Mouse (Mus musculus) limb, embryonic 15.5 days (tissue): ENCODE measurements around the gene Ubtd2. TPM values are rescaled to one million over a fixed set of nuclear protein-coding genes. Genes with fewer than 3 reads are reported as not detected.
A peak's percentile ranks its signal among the peaks of the same experiment; 100 is the strongest.

Experiments
- ATAC-seq: fragments of 200-750 bp; cut with Nextera tagmentation; 2 replicates; pipeline ENCODE4 v1.8.0; 2017; ENCODE audit warnings: low read depth, moderate TSS enrichment; ENCODE audit not compliant: insufficient number of reproducible peaks, low FRiP score, low TSS enrichment
- H3K27ac ChIP-seq: fragments of 300-500 bp; sonication (generic); 2 replicates; pipeline ENCODE4 v1.5.1; 2015; ENCODE audit warnings: moderate library complexity, mild to moderate bottlenecking, inconsistent platforms
- H3K27me3 ChIP-seq: fragments of 300-500 bp; sonication (generic); 2 replicates; pipeline ENCODE4 v1.6.1; 2015; ENCODE audit warnings: inconsistent platforms
- H3K36me3 ChIP-seq: fragments of 300-500 bp; sonication (generic); 2 replicates; pipeline ENCODE4 v1.6.1; 2015; ENCODE audit warnings: inconsistent platforms
- H3K4me1 ChIP-seq: fragments of 300-500 bp; sonication (generic); 2 replicates; pipeline ENCODE4 v1.6.1; 2015; ENCODE audit warnings: inconsistent platforms
- H3K4me2 ChIP-seq: fragments of 300-500 bp; sonication (generic); 2 replicates; pipeline ENCODE4 v1.6.1; 2015; ENCODE audit warnings: mild to moderate bottlenecking, inconsistent platforms
- H3K4me3 ChIP-seq: fragments of 300-500 bp; sonication (generic); 2 replicates; pipeline ENCODE4 v1.5.1; 2015; ENCODE audit warnings: mild to moderate bottlenecking, inconsistent platforms
- H3K9ac ChIP-seq: fragments of 300-500 bp; sonication (generic); 2 replicates; pipeline ENCODE4 v1.6.1; 2015; ENCODE audit warnings: inconsistent platforms
- H3K9me3 ChIP-seq: fragments of 300-500 bp; sonication (generic); 2 replicates; pipeline ENCODE4 v1.6.1; 2016; ENCODE audit warnings: inconsistent platforms
- WGBS: fragments of 180-500 bp; shearing (Covaris S2); methylation state at CpG from one replicate; pipeline ENCODE4 v1.1.7; 2015; 5-methylcytosine and 5-hydroxymethylcytosine counted together
- polyA plus RNA-seq: library from polyadenylated mRNA; unstranded; fragments of >200 nt; fragmentation: Nextera tagmentation; extraction: Ambion mirVana; gene quantifications from 2 replicates; pipeline ENCODE4 v1.2.1, GENCODE M21; 2015

Ubtd2 gene
- polyA plus RNA-seq, 1 experiment from 2014 or later: 97.1 TPM

GRCm38 (mm10) chr11:32560015-32560770 is 105.0 kb downstream of the Ubtd2 start:
- H3K27me3 ChIP-seq: no peaks in the 10 kb centered on the region
- 88% methylated on average over 12 of the region's 12 CpGs for WGBS
- peaks cover 31% of the 10 kb centered on the region for H3K4me1 ChIP-seq
- H3K9me3 ChIP-seq: no peaks in the 10 kb centered on the region
- no peak overlapping the region for H3K9ac ChIP-seq
- no peak overlapping the region for H3K27ac ChIP-seq
- H3K36me3 ChIP-seq: no peaks in the 10 kb centered on the region
- no peak for ATAC-seq
- no peak overlapping the region for H3K4me3 ChIP-seq
- H3K4me2 ChIP-seq: no peak overlapping the region

DNA sequence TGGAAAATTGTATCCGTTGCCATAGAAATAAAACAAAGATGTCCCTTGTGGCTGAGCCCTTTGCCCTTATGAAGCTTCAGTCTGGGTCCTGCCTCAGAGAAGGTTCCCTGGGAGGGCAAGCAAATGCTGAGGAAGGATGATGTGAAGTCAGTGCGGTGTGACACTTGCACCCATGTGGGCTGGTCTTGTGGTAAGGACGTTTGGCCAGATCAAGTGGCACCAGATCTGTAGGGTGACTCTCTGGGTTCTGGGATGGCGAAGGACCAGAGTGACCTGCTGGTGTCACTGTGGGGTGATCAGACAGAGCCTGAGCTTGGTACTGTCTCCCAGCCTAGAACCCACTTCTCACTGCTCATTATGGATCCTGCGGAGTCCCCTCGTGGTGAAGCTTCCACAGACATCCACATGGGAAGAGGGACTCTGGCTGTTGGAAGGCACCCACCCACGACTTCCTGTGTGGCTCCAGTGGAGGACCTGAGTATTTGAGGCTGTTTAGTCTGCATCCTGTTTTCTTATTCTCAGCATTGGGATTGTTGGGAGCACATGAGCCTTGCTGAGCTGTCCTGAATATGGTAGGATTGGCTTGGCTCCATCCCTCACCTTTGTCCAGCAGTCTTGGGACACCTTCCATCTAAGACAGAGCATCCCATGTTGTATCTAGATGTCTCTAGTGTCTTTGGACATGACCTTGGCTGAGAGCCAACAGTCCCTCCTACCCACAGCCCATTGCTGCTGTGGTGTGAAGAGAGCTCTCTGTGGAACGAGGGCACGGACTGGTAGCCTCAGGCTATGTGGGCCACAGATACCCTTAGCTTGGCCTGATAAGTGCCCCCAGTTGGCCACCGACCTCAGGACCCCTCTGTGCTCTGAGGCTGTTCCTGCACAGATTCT is 106.5 kb downstream of the Ubtd2 start:
- no peaks in the 10 kb centered on the region for H3K9me3 ChIP-seq
- no peak overlapping the region for H3K9ac ChIP-seq
- WGBS: 76% methylated on average over 10 of the region's 10 CpGs
- H3K4me3 ChIP-seq: no peak overlapping the region
- peaks cover 35% of the 10 kb centered on the region for H3K4me1 ChIP-seq
- H3K36me3 ChIP-seq: no peaks in the 10 kb centered on the region
- no peak for ATAC-seq
- H3K27ac ChIP-seq: no peak overlapping the region
- H3K27me3 ChIP-seq: no peaks in the 10 kb centered on the region
- no peak overlapping the region for H3K4me2 ChIP-seq

- ATAC-seq: no peak
- no peak overlapping the region for H3K9ac ChIP-seq
- peaks cover 35% of the 10 kb centered on the region for H3K4me1 ChIP-seq
- H3K27ac ChIP-seq: no peak overlapping the region
- no peaks in the 10 kb centered on the region for H3K36me3 ChIP-seq
- no peaks in the 10 kb centered on the region for H3K27me3 ChIP-seq
- no peak overlapping the region for H3K4me2 ChIP-seq
- H3K9me3 ChIP-seq: no peaks in the 10 kb centered on the region
- 75% methylated on average over 5 of the region's 5 CpGs for WGBS
- H3K4me3 ChIP-seq: no peak overlapping the region
Measured at GRCm38 (mm10) chr11:32562706-32563105, 107.5 kb downstream of the Ubtd2 start.

DNA sequence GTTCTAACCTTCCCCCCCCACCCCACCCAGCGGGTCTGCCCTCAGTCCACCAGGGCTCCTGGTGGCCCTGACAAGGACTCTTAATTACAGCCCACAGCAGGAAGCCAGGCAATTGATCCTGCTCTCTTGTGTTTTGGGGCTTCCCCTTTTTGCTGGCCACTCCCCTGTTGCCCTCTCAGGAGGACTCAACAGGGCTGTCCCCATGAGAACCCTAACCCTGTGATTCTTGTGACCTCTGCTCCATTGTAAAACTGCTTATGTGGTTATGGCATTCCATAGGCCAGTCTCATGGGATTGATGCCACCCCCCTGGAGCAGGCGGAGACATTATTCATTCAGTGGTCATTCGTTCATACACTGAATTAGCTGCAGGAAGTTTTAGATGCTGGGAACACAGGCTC is 108.5 kb downstream of the Ubtd2 start:
- 60% methylated on average over 3 of the region's 3 CpGs for WGBS
- H3K9me3 ChIP-seq: no peaks in the 10 kb centered on the region
- no peaks in the 10 kb centered on the region for H3K36me3 ChIP-seq
- H3K4me1 ChIP-seq: peaks cover 32% of the 10 kb centered on the region
- H3K4me3 ChIP-seq: no peak overlapping the region
- H3K27ac ChIP-seq: no peak overlapping the region
- no peak for ATAC-seq
- H3K27me3 ChIP-seq: no peaks in the 10 kb centered on the region
- H3K9ac ChIP-seq: no peak overlapping the region
- no peak overlapping the region for H3K4me2 ChIP-seq

DNA sequence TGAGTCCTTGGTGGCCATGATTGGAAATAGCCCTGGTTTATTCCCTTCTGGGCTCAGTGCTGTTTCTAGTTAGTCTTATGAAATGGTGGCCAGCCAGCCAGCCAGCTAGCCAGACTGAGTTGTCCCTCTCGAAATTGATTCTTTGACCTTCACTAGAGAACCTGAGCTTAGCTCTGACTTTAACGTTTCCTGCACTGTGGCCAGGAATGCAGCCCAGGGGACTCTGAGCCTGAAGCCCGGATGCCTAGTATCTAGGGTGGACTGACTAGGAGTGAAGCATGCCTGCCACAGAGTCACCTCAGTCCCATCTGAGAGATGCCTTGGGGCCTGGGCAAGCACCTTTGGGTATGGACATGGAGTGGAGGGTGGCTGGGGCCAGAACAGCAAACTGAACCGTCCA is 109.5 kb downstream of the Ubtd2 start:
- no peaks in the 10 kb centered on the region for H3K9me3 ChIP-seq
- H3K4me2 ChIP-seq: no peak overlapping the region
- peaks cover 31% of the 10 kb centered on the region for H3K4me1 ChIP-seq
- H3K9ac ChIP-seq: no peak overlapping the region
- H3K36me3 ChIP-seq: no peaks in the 10 kb centered on the region
- peak overlapping the region; percentile 71 for H3K27ac ChIP-seq
- WGBS: 44% methylated on average over 4 of the region's 4 CpGs
- no peaks in the 10 kb centered on the region for H3K27me3 ChIP-seq
- no peak overlapping the region for H3K4me3 ChIP-seq
- no peak for ATAC-seq

DNA sequence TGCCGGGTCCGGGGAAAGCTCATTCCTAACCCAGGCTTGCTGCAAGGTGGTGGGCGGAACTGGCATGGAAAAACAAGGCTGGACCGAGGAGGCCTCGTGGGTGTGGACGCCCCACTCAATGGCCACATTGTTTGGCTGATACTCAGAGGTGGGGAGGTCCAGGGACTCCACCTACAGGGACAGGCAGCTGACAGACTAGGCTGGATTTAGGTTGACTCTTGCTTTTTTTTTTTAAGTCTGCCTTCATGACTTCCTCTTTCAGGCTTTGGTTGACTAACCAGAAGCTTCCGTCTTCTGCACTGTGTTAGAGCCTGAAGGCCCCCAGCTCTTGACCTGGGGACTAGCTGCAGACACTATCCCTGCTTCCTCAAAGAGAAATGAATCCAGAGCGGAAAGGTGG is 109.9 kb downstream of the Ubtd2 start:
- Histone ChIP-seq H3K4me2 (no peak overlapping the region), H3K4me3 (no peak overlapping the region), H3K4me1 (peaks cover 31% of the 10 kb centered on the region), H3K9me3 (no peaks in the 10 kb centered on the region), H3K27me3 (no peaks in the 10 kb centered on the region), H3K9ac (no peak overlapping the region), H3K36me3 (no peaks in the 10 kb centered on the region), H3K27ac (peak overlapping the region; percentile 71)
- WGBS: 61% methylated on average over 8 of the region's 8 CpGs
- ATAC-seq: no peak

DNA sequence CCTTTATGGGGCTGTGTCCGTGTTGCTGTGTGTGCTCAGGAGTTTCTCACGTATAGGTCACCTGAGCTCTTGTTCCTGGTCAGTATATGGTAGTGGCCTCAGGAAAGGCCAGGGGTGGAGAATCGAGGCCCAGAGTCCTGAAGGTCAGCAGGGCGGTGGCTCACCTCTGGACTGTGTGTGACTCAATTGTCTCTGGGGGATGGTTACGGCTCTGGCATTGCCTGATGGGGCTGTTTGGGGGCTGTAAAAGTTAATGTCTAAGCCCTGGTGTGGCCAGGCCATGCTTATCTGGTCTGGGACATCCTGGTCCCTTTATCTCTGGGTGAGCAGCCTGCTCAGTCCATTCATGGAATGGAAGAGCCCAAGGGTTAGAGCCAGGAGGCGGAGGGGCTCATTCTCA is 111.0 kb downstream of the Ubtd2 start:
- Histone ChIP-seq H3K4me3 (no peak overlapping the region), H3K4me1 (peaks cover 31% of the 10 kb centered on the region), H3K4me2 (no peak overlapping the region), H3K9ac (no peak overlapping the region), H3K27me3 (no peaks in the 10 kb centered on the region), H3K36me3 (no peaks in the 10 kb centered on the region), H3K27ac (no peak overlapping the region), H3K9me3 (no peaks in the 10 kb centered on the region)
- 77% methylated on average over 6 of the region's 6 CpGs for WGBS
- ATAC-seq: no peak

Other genes starting within 250 kb of the Ubtd2 start
- 45.6 and 48.1 TPM in 2 replicates for gene Snrnp25, start 250.0 kb upstream of the Ubtd2 start, polyA plus RNA-seq
- 83.7 and 87.5 TPM in 2 replicates for gene Rhbdf1, start 233.1 kb upstream of the Ubtd2 start, polyA plus RNA-seq
- 39.4 and 40.0 TPM in 2 replicates for gene Mpg, start 228.9 kb upstream of the Ubtd2 start, polyA plus RNA-seq
- gene Nprl3, start 187.7 kb upstream of the Ubtd2 start, polyA plus RNA-seq: 34.7 and 41.8 TPM in 2 replicates
- gene Hba-x, start 179.0 kb upstream of the Ubtd2 start, polyA plus RNA-seq: 54.8 and 106 TPM in 2 replicates
- gene Hba-a1, start 171.9 kb upstream of the Ubtd2 start, polyA plus RNA-seq: 6,189 and 6,336 TPM in 2 replicates
- gene Hbq1b, start 168.4 kb upstream of the Ubtd2 start, polyA plus RNA-seq: 1.1 TPM in 2 replicates
- 16,413 and 16,715 TPM in 2 replicates for gene Hba-a2, start 158.9 kb upstream of the Ubtd2 start, polyA plus RNA-seq
- gene Hbq1a, start 155.3 kb upstream of the Ubtd2 start, polyA plus RNA-seq: 0.78 and 0.79 TPM in 2 replicates
- gene Sh3pxd2b, start 107.5 kb upstream of the Ubtd2 start, polyA plus RNA-seq: 28.4 and 28.6 TPM in 2 replicates
- not detected in 2 replicates for gene Efcab9, start 76.7 kb downstream of the Ubtd2 start, polyA plus RNA-seq
- gene Stk10, start 77.9 kb downstream of the Ubtd2 start, polyA plus RNA-seq: 3.5 and 4.1 TPM in 2 replicates
- gene Fbxw11, start 187.4 kb downstream of the Ubtd2 start, polyA plus RNA-seq: 65.6 and 76.9 TPM in 2 replicates